Mouse (Mus musculus): ENCODE results near the gene Naa15. TPM values are rescaled to one million over a fixed set of nuclear protein-coding genes. Genes with fewer than 3 reads are reported as not detected.

Gene Naa15
- polyA plus RNA-seq, 1 experiment, result 105 TPM

GRCm38 (mm10) chr3:51525186-51525785 lies 110.3 kb downstream of the Naa15 start:
- no peak for TF ChIP-seq CTCF (IDR thresholded peaks at IDR 0.05; ENCODE audit: borderline replicate concordance, insufficient read depth, low read length)
- no peak for TF ChIP-seq POLR2A (IDR thresholded peaks at IDR 0.05; ENCODE audit: low read depth, low read length)
- Histone ChIP-seq H3K4me3 (ENCODE audit: insufficient read depth, low read length) (no peak overlapping the region), H3K4me1 (ENCODE audit: control insufficient read depth, insufficient read depth, low read length) (no peaks in the 10 kb centered on the region), H3K27ac (ENCODE audit: insufficient read depth, low read length) (no peak overlapping the region)

Other genes with a start within 250 kb of the Naa15 start
- 17.3 and 25.5 TPM in 2 replicates for gene Noct, start 190.7 kb upstream of the Naa15 start, polyA plus RNA-seq (2011; ENCODE audit: insufficient read length, low read depth, missing spikeins)
- 39.5 and 53.4 TPM in 2 replicates for gene Elf2, start 74.5 kb upstream of the Naa15 start, polyA plus RNA-seq (2011; ENCODE audit: insufficient read length, low read depth, missing spikeins)
- gene Mgarp, start 18.4 kb upstream of the Naa15 start, polyA plus RNA-seq (2011; ENCODE audit: insufficient read length, low read depth, missing spikeins), result 0.70 and 1.1 TPM in 2 replicates
- gene Ndufc1, start 6.2 kb upstream of the Naa15 start, polyA plus RNA-seq (2011; ENCODE audit: insufficient read length, low read depth, missing spikeins), result 205 and 215 TPM in 2 replicates
- 23.2 and 24.5 TPM in 2 replicates for gene Rab33b, start 68.8 kb downstream of the Naa15 start, polyA plus RNA-seq (2011; ENCODE audit: insufficient read length, low read depth, missing spikeins)
- gene Setd7, start 145.7 kb downstream of the Naa15 start, polyA plus RNA-seq (2011; ENCODE audit: insufficient read length, low read depth, missing spikeins), result 46.0 and 54.3 TPM in 2 replicates
- gene Mgst2, start 245.2 kb downstream of the Naa15 start, polyA plus RNA-seq (2011; ENCODE audit: insufficient read length, low read depth, missing spikeins), result 1.8 and 4.1 TPM in 2 replicates